Mouse (Mus musculus) right cerebral cortex, postnatal 10 days (tissue): ENCODE measurements around the gene St5.
A peak's percentile ranks its signal among the peaks of the same experiment; 100 is the strongest.

Experiments
- DNase-seq, 2 experiments: peaks; one replicate each; pipeline ENCODE4 v3.0.0; 2021; ENCODE audit warnings: low spot score in 2 of 2

The St5 gene

GRCm38 (mm10) chr7:109700213-109700612 lies 3.2 kb downstream of the St5 start:
- DNase-seq = no peak

DNA sequence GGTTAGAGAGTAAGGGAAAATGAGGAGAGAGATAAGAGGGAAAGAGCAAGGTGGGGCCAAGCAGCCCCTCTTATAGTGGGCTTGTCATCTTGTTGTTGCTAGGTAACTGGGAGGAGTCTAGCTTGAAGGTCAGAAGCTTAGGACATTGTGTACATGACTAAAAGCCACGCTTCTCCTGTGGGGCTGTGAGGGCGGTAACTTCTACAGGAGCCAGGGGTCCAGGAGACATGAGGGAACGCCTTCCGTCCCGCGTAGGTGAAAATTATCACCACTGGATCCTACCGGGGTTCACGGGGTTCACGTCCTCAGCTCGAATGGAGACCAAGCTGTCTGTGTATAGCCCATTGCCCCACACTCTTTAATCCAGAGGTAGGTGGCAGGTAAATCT lies 8.1 kb downstream of the St5 start:
- no peak for DNase-seq

DNA sequence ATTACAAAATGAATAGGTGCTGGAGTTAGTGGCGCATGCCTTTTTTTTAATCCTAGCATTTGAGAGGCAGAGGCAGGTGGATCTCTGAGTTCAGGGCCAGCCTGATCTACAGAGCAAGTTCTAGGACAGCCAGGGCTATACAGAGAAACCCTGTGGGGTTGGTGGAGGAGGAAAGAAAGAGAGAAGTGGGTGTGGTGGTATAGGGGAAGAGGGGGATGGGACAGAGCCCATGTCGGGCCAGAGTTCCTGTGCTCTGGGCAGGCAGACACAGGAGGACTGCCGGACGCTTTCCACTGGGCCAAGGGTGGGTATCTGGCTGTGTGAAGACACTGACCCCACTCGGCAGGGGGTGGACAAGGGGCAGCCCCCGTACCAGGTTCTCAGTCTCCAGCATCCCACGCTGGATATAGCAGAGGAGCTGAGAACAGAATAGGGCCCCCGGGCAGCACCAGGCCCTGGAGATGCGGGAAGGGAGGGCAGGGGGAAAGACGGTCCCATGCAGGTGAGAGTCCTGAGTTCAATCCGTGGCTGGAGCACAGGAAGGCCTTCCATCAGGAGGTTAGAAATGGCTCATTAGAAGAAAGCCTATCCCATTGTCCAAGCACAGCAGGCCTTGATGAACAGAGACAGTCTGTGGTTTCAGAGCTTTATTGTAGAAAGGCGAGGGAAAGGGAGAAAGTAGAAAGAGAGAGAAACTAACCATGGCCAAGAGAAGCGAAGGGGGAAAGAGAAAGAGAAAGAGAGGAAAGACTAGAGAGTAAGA lies 8.6 kb downstream of the St5 start:
- DNase-seq = no peak

DNA sequence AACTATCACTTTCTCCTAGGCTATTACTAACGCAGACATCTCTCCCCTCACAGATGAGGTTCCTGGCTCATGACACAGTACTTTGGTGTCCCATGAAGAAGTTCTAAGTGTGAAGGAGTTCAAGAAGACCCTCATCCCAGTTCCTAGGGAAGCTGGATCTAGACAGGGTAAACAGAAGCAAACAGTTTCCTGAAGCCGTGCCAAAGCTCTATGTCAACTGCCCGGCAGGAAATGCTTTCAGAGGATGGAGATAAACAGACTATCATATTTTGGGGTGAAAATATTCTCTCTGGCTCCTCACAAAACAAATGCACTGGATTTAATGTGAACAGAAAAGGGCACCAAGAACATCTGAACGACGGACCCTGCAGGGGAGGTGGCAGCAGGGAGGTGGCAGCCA lies 12.4 kb downstream of the St5 start:
- DNase-seq = no peak

DNA sequence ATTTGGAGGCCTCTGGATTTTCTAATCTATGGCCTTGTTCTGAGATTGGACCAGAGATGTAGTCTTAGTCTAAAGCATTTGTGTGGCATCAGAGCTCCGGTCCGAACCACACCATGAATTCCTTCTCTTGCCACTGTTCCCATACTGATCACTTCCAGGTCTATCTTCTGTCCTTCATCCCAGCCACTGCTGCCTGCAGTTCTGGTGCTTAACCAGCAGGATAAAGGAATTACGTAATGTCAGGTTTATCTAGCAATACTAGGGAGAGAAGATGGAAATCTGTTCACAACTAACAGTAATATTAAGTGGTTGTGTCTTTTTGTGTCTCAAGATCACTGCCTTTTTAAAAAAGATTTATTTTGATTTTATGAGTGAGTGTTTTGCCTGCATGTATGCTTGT lies 13.3 kb downstream of the St5 start:
- no peak for DNase-seq

GRCm38 (mm10) chr7:109686585-109687128 lies 16.7 kb downstream of the St5 start:
- DNase-seq = no peak

DNA sequence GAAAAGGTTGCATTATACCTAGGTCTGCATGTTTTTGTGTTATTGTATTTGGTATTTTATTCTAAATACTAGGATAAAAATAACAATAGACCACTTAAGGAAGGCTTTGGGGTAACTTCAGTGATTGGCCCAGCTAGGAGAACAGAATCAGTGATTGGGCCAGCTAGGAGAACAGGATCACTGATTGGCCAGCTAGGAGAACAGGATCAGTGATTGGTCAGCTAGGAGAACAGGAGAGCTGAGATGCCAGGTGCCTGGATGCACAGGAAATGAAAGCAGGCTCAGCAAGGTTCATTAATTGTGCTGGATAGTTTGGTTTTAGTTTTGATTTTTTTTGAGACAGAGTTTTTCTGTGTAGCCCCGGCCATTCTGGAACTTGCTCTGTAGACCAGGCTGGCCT lies 22.5 kb downstream of the St5 start:
- DNase-seq = no peak

DNA sequence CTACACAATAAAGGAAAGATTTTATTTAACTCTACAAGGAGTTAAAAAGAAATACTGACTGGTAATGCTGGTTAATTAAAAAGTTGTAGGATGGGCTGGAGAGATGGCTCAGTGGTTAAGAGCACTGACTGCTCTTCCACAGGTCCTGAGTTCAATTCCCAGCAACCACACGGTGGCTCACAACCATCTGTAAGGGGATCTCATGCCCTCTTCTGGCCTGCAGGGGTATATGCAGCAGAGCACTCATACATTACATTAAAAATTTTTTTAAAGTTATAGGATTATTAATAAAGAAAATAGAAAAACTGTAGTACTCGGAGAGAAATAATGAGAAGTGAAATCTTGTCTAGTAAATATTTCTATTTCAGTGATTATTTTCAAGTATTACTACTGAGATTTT lies 23.1 kb downstream of the St5 start:
- DNase-seq = no peak

DNA sequence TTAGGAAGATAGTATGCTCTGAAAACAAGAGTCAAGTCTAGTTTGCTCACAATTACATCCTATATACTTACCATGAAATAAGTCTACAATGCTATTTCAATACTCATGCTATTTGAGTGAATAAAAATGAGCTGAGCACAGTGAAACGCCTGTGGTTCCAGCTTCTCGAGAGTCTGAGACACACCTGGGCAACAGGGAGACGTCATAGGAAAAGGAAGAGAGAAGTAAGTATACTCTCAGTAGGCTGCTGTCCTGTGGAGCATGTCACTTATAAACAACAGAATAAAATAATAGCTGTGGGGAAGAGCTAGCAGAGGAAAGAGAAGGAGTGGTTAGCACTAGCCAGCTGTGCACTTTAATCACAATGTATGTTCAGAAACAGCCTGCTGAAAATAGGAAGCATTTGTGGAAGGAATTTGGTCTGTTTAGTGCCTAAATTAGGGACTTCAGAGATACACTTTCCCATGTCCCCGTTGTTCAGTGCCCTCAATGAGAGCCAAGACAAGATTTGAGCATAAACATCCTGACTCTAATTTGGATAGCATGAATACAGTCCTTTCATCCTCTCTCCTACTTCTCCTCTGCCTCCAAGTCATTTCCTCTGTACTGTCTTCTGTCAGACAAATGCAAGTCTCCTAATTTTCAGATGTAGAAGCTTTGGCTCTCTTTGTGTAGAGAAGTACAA lies 28.3 kb downstream of the St5 start:
- no peak for DNase-seq

DNA sequence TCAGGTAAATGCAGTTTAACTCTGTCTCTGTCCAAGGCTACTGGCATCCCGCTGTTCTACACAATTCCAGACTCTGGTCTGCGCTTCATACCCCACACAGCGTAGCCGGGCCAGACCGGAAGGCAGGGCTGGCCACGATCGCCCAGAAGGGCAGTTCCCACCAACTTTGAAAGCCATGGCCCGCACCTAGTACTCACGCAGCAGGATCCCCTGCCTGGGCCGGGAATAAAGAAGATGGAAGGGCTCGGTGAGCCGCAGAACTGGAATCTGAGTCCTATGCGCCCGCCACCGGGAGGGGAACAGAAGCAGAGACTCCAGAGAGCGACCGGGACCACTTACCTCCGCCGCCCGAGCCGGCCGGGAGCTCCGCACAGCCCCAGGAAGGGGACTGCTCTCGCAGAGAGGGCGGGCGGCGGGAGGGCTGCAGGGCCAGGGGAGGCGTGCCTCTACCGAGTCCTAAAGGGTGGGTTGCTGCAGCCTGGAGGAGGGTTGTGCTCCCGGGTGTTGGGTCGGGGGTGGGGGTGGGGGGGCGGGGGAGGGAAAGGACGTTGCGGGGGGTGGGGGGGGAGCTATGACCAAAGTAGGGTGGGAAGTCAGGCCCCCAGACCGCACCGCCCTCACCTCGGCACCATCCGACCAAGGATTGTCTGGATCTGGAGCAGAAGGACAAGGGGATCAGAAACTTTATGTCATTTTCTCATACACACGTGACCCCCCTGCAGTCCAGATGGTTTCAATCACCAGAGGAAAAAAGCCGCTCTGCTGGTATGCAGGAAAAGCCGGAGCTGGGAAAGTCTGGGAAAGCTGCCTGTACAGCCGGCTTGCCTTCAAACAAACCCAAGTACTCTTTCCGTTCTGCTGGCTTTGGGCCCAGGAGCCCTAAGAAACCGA lies 31.6 kb downstream of the St5 start:
- DNase-seq = peak; percentile 90 to 93

DNA sequence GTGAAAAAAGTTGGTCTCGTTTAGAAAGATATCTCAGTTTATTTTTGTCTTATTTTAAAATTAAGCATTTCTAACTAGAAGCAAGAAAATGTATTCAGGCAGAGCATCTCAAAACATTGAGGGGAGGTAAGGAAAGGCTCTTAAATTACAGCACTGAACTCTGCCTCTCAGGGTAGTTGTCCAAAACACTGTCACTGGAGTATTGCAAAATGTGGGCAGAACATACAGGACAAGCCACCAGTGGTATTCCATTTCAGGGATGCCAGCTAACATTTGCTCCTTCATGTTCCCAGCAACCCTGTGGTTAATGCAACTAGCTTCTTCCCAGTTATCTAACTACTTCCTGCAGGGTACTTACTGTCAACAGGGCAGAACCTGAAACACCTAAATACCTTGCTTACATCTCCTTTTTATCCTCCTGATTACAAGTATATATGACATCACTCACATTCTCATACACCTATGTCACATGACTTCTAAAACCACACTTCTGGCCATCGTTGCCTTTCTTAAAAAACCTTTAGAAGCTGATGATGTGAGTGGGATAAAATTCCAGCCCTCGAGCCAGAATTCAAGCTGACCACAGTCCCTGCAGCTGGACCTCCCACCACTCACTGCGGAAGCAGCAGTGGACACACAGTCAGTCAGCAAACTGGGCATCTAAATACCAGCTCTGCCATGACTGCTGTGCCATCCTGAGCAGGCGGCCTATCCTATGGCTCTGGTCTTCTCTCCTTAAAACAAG lies 33.8 kb downstream of the St5 start:
- no peak for DNase-seq

DNA sequence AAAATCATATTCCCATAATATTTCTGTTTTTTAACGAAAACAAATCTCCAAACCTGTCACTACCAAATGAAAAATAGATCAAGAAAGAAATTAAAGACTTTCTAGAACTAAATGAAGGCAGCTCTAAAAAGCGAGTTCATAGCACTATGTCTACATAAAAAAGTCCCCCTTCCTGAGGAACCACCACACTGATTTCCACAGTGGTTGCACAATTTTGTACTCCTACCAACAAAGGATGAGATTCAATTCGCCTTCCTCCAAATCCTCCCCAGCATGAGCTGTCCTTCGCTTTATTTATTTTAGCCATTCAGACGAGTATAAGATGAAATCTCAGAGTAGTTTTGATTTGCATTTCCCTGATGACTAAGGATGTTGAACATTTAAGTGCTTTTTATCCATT lies 36.7 kb downstream of the St5 start:
- no peak for DNase-seq

DNA sequence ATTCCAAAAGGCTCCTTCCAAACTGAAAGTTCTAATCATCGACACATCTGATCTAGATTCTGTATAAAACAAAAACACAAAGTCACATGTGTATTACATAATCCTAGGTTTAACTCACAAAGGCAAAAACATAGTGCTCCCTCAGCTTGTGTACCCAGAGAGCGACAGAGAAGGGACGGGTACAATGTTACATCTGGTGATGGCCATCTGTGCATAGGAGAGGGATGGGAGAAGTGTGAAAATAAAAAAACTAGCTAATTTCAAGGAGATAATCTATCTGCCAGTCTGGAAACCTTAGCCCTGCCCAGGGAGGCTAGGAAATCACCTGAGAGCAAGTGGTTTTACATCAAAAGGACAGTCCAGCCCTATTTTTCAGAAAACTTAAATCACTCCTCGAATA lies 40.8 kb downstream of the St5 start:
- no peak for DNase-seq

DNA sequence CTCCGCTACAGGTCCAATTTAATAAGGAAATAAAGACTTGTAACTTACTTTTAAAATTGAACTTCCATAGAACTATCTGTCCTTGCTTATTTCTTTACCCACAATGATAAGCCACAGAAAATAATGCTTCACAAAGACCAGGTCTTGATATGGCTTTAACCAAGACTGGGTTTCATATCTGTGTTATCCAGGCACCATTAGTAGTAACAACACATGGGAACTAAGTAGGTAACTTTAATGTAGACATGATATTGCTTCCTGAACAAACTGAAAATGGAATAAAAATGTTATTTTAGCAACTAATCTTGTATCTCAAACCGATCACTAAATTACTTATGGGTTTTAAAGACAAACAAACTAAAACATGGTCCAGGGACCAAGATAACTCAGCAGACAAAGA lies 44.1 kb downstream of the St5 start:
- DNase-seq = no peak

- DNase-seq = no peak
Observed at GRCm38 (mm10) chr7:109657884-109658283, 45.5 kb downstream of the St5 start.

- DNase-seq = no peak
Observed at GRCm38 (mm10) chr7:109654871-109655270, 48.5 kb downstream of the St5 start.

DNA sequence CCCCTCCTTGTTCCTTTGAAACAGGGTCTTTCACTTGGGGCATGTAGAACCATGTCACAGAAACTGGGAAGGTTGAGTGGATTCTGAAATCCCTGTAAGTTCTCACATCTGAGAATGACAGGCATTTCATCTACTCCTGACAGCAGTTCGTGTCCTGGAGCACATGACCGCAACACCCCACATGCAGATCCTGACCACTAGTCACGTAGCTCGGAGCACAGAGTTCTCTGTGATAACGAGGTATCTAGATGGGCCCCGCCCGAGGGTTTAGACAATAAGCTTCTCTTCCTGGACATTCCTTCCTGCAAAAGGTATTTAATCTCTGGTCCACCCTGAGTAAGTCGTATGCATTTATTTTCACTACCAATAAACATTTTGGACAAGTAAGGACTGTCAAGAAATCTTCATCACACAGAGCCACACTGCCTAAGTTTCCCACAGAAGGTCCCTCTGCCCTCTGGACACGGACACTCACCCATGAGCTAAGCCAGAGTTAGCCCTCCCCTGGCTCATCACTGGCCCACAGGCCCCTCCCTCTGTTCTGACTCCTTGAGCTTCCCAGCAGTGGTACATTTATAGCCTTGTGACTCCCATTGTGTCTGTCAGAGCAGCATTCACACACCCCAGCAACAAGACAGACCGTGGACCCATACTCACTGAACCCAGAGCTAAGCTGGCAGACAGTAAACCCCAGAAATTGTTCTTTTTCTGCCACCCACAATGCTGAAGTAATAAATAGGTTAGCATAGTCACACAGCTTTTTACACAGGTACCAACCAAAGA lies 54.4 kb downstream of the St5 start:
- DNase-seq = no peak

GRCm38 (mm10) chr7:109646574-109646973 lies 56.8 kb downstream of the St5 start:
- no peak for DNase-seq

DNA sequence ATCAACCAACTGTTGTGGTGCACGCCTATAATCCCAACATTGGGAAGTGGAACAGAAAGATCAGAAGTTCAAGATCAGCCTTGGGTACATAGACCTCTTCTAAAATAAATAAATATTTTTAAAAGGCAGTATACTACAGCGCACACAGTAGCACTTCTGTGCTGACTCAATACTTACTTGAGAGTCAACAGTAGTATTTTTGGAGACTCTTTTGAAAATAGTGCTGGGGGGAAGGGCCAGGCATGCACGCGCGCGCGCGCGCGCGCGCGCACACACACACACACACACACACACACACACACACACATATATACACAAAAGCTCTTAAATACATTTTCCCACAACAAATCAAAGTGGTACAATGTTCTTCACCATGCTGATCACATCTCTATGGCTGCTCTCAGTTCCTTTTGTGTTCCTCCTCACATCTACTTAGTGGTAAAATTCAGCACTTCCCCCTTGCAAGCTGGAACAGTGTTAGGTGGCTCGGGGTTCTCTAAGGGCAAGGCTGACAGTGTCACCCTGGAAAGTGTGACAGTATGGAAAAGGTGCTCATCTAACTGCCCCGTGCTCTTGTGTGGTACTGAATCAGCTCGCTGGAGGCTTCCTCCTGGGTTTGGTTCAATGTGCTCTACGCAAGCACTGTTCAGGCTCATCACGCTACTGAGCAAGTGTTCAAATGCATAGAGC lies 60.0 kb downstream of the St5 start:
- no peak for DNase-seq

DNA sequence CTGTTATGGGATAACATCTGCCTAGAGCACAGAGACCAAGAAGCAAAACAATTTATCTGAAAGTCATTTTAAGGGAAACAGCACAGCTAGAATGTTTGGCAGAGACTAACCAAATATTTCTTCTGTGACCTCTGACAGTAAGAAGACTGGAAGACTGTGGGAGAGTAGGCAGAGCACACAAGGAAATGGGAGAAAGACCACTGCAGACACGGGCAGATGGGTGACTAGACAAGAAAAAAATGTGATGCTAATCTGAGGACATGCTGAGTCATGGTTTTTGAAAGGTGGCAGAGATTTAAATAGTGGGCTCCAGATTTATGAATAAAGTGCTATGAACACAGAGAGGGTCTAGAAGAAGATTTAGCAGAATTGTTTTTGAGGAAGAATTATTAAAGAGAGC lies 61.4 kb downstream of the St5 start:
- no peak for DNase-seq
